Mouse (Mus musculus): ENCODE data around the gene Mcidas. TPM values are rescaled to one million over a fixed set of nuclear protein-coding genes. Genes with fewer than 3 reads are reported as not detected.

The Mcidas gene
- polyA plus RNA-seq, 1 experiment = not detected

Other genes starting within 250 kb of the Mcidas start
- gene Plpp1, start 193.1 kb upstream of the Mcidas start, polyA plus RNA-seq (2012; rRNA removed) = 29.7 and 86.2 TPM in 2 replicates
- gene Mtrex, start 66.4 kb upstream of the Mcidas start, polyA plus RNA-seq (2012; rRNA removed) = 5.6 and 7.4 TPM in 2 replicates
- gene Dhx29, start 66.4 kb upstream of the Mcidas start, polyA plus RNA-seq (2012; rRNA removed) = 2.2 and 2.4 TPM in 2 replicates
- 0.22 and 0.37 TPM in 2 replicates for gene Ccno, start 6.0 kb upstream of the Mcidas start, polyA plus RNA-seq (2012; rRNA removed)
- 0.05 TPM in 1 of 2 replicates, not detected in the other for gene Cdc20b, start 41.3 kb downstream of the Mcidas start, polyA plus RNA-seq (2012; rRNA removed)
- gene Gpx8, start 52.6 kb downstream of the Mcidas start, polyA plus RNA-seq (2012; rRNA removed) = 2.4 and 2.7 TPM in 2 replicates
- 19.4 and 36.9 TPM in 2 replicates for gene Gzma, start 107.1 kb downstream of the Mcidas start, polyA plus RNA-seq (2012; rRNA removed)
- 2.0 and 2.5 TPM in 2 replicates for gene Esm1, start 215.8 kb downstream of the Mcidas start, polyA plus RNA-seq (2012; rRNA removed)
- gene Gzmk, start 232.1 kb downstream of the Mcidas start, polyA plus RNA-seq (2012; rRNA removed) = 0.44 and 0.57 TPM in 2 replicates

Data from large intestine, adult 2 months (tissue).